Mouse (Mus musculus) neutrophil, adult 5-6 weeks (primary cell): ENCODE data around the gene Gm5485. TPM values are rescaled to one million over a fixed set of nuclear protein-coding genes. Genes with fewer than 3 reads are reported as not detected.

ENCODE experiments used
- ATAC-seq: fragments of 151-379, 151-347 bp; 2 replicates; pipeline ENCODE4 v1.8.0; 2017; ENCODE audit warnings: mild to moderate bottlenecking, moderate TSS enrichment; ENCODE audit not compliant: insufficient number of reproducible peaks, poor library complexity, low FRiP score, severe bottlenecking; ENCODE audit errors: extremely low read depth
- total RNA-seq: library from RNA; stranded (forward); fragments of 200-1000 nt; gene quantifications from 2 replicates; pipeline ENCODE4 v1.2.3, GENCODE M21; 2017

Gm5485 gene
- total RNA-seq = not detected in 2 replicates

GRCm38 (mm10) chr16:48412246-48412645 is at the start of gene Gm5485:
Gene Gm5485 (minus strand): TSS chr16:48412416.
- no peak for ATAC-seq

- ATAC-seq = no peak
Observed at GRCm38 (mm10) chr16:48453264-48453663, 41.0 kb upstream of the Gm5485 start.

- ATAC-seq = no peak
Observed at GRCm38 (mm10) chr16:48446161-48446925, 34.1 kb upstream of the Gm5485 start.

GRCm38 (mm10) chr16:48444589-48444988 is 32.4 kb upstream of the Gm5485 start:
- ATAC-seq = no peak

- no peak for ATAC-seq
Observed at GRCm38 (mm10) chr16:48437476-48437875, 25.3 kb upstream of the Gm5485 start.

GRCm38 (mm10) chr16:48435454-48435853 is 23.2 kb upstream of the Gm5485 start:
- ATAC-seq = no peak

- no peak for ATAC-seq
Observed at GRCm38 (mm10) chr16:48431027-48431426, 18.8 kb upstream of the Gm5485 start, which contains the start of gene Morc1. Gene Morc1 (plus strand): TSS chr16:48431237.

GRCm38 (mm10) chr16:48429427-48429826 is 17.2 kb upstream of the Gm5485 start:
- ATAC-seq = no peak

- no peak for ATAC-seq
Observed at GRCm38 (mm10) chr16:48424069-48424468, 11.9 kb upstream of the Gm5485 start.

GRCm38 (mm10) chr16:48422501-48422900 is 10.3 kb upstream of the Gm5485 start:
- no peak for ATAC-seq

GRCm38 (mm10) chr16:48419035-48419434 is 6.8 kb upstream of the Gm5485 start:
- ATAC-seq = no peak

GRCm38 (mm10) chr16:48418557-48418956 is 6.3 kb upstream of the Gm5485 start:
- no peak for ATAC-seq

GRCm38 (mm10) chr16:48410125-48410524 is 2.1 kb downstream of the Gm5485 start:
- ATAC-seq = no peak

GRCm38 (mm10) chr16:48409580-48409979 is 2.6 kb downstream of the Gm5485 start:
- ATAC-seq = no peak

- ATAC-seq = no peak
Observed at GRCm38 (mm10) chr16:48405674-48406403, 6.4 kb downstream of the Gm5485 start.

- ATAC-seq = no peak
Observed at GRCm38 (mm10) chr16:48404009-48404408, 8.2 kb downstream of the Gm5485 start.

- no peak for ATAC-seq
Observed at GRCm38 (mm10) chr16:48403423-48403822, 8.8 kb downstream of the Gm5485 start.

- no peak for ATAC-seq
Observed at GRCm38 (mm10) chr16:48402963-48403362, 9.3 kb downstream of the Gm5485 start.

- ATAC-seq = no peak
Observed at GRCm38 (mm10) chr16:48395278-48395677, 16.9 kb downstream of the Gm5485 start.

- no peak for ATAC-seq
Observed at GRCm38 (mm10) chr16:48386982-48387381, 25.2 kb downstream of the Gm5485 start.
